Mouse (Mus musculus): ENCODE measurements at regions not wholly inside any gene's neighbourhood (a gene's known extent, or its start where the extent isn't known, plus 50 kb on each side); places are given as distances from the start of the nearest gene placed in this dataset.
"Not testable (repeated sequence)": the region's sequence is repeated elsewhere in the genome, so short reads cannot be mapped to it uniquely, and the experiment has no call there.

DNA sequence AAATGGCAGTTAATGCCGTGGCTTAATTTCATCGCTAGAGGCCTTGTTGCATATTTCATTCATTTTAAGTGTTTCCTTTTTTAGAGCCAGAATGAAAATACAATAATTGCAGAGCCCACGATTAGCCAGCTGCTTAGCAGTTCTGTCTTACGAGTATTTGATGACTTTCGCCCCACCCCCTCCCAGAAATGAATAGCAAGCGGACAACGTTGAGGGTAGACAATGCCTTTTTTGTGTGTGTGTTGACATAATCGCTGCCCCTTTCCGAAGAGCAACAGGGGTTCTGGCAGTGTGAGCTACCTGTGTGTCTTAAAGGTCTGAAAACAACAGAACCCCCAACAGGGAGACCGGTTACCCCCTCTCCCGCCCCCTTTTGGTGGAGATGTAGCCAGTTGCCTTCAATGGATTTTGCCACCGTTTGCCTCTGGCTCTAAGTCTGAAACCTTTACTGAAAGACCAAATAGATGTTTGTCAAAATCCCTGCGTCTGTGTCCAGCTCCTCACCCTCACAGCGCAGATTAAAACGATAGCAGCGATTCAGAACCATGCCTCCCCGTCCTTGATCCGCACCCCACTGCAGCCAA lies 242.6 kb upstream of the Gm6793 start:
- TF ChIP-seq USF1 (IDR thresholded peaks at IDR 0.05; ENCODE audit: low read depth) (no peak), CEBPB (IDR thresholded peaks at IDR 0.05; ENCODE audit: low read depth) (no peak), FOSL1 (IDR thresholded peaks at IDR 0.05; ENCODE audit: insufficient read depth, low read length, poor library complexity, severe bottlenecking) (no peak), CTCF (IDR thresholded peaks at IDR 0.05; ENCODE audit: control insufficient read depth, insufficient read depth, insufficient read length) (no peak), MYOD1 (IDR thresholded peaks at IDR 0.05; ENCODE audit: control insufficient read depth, insufficient read length, low read depth) (no peak), MAX (IDR thresholded peaks at IDR 0.05) (no peak), MYOG (IDR thresholded peaks at IDR 0.05; ENCODE audit: control insufficient read depth, extremely low read depth, insufficient read length) (no peak)
- no peaks in the 10 kb centered on the region for H3K79me2 ChIP-seq (ENCODE audit: control insufficient read depth, insufficient read depth)
- H3K4me3 ChIP-seq (ENCODE audit: insufficient read depth, poor library complexity, severe bottlenecking) = no peak overlapping the region
- H3K27me3 ChIP-seq (ENCODE audit: control insufficient read depth, insufficient read depth, insufficient read length) = no peaks in the 10 kb centered on the region
- no peak overlapping the region for H3ac ChIP-seq (ENCODE audit: control insufficient read depth, insufficient read length, low read depth)
- H3K36me3 ChIP-seq (ENCODE audit: control insufficient read depth, insufficient read depth) = no peaks in the 10 kb centered on the region
- H3K79me3 ChIP-seq (ENCODE audit: low read depth) = no peaks in the 10 kb centered on the region

DNA sequence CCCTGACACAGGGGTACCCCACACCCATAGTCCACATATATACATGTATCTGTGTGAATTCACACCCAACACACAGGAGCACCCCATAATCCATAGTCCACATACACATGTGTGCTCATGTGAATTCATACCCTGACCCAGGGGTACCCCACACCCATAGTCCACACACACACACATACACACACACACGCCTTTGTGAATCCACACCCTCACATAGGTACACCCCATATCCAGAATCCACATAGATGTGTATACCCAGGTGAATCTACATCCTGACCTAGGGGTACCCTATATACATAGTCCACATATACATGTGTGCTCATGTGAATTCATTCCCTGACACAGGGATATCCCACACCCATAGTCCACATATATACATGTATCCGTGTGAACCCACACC lies 231.8 kb upstream of the Gm6793 start:
- not testable (repeated sequence) for H3K79me3 ChIP-seq (ENCODE audit: low read depth); H3K27me3 ChIP-seq (ENCODE audit: control insufficient read depth, insufficient read depth, insufficient read length); H3K36me3 ChIP-seq (ENCODE audit: control insufficient read depth, insufficient read depth); H3K4me3 ChIP-seq (ENCODE audit: insufficient read depth, poor library complexity, severe bottlenecking); H3K79me2 ChIP-seq (ENCODE audit: control insufficient read depth, insufficient read depth); H3ac ChIP-seq (ENCODE audit: control insufficient read depth, insufficient read length, low read depth)

DNA sequence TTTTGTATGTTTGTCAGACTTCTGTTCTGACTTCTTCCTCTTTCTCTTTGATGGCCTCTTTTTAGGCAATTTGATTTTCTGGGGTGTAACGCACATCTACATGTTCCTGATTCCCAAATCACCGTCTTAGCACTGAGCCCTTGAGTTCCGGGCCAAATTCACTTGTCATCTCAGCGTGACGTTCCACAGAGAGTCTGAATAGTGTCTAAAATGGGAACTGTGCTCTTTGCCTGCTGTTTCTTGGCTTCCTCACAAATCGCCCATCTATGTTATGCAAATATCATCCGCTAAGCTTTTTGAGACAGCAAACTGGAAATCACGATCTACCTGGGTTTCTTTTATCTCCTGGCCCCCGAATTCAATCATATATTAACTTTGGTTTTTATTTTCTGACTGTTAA lies 223.8 kb upstream of the Gm6793 start:
- H3K27me3 ChIP-seq (ENCODE audit: control insufficient read depth, insufficient read depth, insufficient read length) = no peaks in the 10 kb centered on the region
- no peak overlapping the region for H3K4me3 ChIP-seq (ENCODE audit: insufficient read depth, poor library complexity, severe bottlenecking)
- no peaks in the 10 kb centered on the region for H3K79me2 ChIP-seq (ENCODE audit: control insufficient read depth, insufficient read depth)
- no peaks in the 10 kb centered on the region for H3K79me3 ChIP-seq (ENCODE audit: low read depth)
- no peaks in the 10 kb centered on the region for H3K36me3 ChIP-seq (ENCODE audit: control insufficient read depth, insufficient read depth)
- no peak for TF ChIP-seq USF1 (IDR thresholded peaks at IDR 0.05; ENCODE audit: low read depth)
- H3ac ChIP-seq (ENCODE audit: control insufficient read depth, insufficient read length, low read depth) = no peak overlapping the region

DNA sequence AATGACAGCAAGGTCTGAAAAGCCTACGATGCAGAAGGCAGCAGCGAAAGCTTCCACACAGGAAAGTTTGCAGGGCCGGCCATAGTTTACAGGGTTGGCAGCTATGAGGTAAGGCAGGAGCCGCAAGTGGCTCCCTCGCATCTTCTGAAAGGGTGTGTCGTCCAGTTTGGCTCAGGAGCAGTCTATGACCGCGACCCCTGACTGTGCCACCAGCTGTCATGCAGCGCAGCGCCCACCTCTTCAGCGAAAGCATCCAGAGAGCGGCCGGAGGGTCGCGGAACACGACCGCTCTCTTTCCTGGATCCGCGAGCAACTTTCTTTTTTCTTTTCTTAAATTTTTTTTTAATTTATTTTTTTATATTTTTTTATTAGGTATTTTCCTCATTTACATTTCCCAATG lies 221.9 kb upstream of the Gm6793 start:
- H3K79me2 ChIP-seq (ENCODE audit: control insufficient read depth, insufficient read depth); H3ac ChIP-seq (ENCODE audit: control insufficient read depth, insufficient read length, low read depth); H3K27me3 ChIP-seq (ENCODE audit: control insufficient read depth, insufficient read depth, insufficient read length); H3K79me3 ChIP-seq (ENCODE audit: low read depth); H3K36me3 ChIP-seq (ENCODE audit: control insufficient read depth, insufficient read depth): not testable (repeated sequence)
- H3K4me3 ChIP-seq (ENCODE audit: insufficient read depth, poor library complexity, severe bottlenecking) = peak overlapping the region; percentile 14

DNA sequence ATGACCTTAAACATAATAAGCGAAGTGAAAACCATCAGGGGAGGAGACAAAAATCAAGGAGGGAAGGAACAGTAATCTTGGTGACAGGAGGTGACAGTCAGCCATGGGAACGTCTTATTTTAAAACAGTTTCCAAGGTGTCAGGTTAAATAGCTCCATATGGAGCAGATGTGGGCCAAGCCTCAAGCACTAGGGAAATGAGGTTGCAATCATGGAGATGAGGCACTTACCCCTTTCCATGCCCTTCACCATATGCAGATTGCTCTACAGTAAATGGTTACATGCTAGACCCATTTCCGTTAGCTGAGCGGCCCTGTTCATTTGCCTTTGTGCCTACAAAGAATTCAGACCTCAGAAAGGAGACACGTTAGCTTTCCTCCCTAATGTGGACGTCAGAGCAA lies 204.8 kb upstream of the Gm6793 start:
- H3K36me3 ChIP-seq (ENCODE audit: control insufficient read depth, insufficient read depth) = no peaks in the 10 kb centered on the region
- H3ac ChIP-seq (ENCODE audit: control insufficient read depth, insufficient read length, low read depth) = no peak overlapping the region
- no peak overlapping the region for H3K4me3 ChIP-seq (ENCODE audit: insufficient read depth, poor library complexity, severe bottlenecking)
- H3K27me3 ChIP-seq (ENCODE audit: control insufficient read depth, insufficient read depth, insufficient read length) = no peaks in the 10 kb centered on the region
- H3K79me3 ChIP-seq (ENCODE audit: low read depth) = no peaks in the 10 kb centered on the region
- TF ChIP-seq USF1 (IDR thresholded peaks at IDR 0.05; ENCODE audit: low read depth) = no peak
- TF ChIP-seq CEBPB (IDR thresholded peaks at IDR 0.05; ENCODE audit: low read depth) = no peak
- TF ChIP-seq MYOG (IDR thresholded peaks at IDR 0.05; ENCODE audit: control insufficient read depth, extremely low read depth, insufficient read length) = no peak
- no peaks in the 10 kb centered on the region for H3K79me2 ChIP-seq (ENCODE audit: control insufficient read depth, insufficient read depth)

DNA sequence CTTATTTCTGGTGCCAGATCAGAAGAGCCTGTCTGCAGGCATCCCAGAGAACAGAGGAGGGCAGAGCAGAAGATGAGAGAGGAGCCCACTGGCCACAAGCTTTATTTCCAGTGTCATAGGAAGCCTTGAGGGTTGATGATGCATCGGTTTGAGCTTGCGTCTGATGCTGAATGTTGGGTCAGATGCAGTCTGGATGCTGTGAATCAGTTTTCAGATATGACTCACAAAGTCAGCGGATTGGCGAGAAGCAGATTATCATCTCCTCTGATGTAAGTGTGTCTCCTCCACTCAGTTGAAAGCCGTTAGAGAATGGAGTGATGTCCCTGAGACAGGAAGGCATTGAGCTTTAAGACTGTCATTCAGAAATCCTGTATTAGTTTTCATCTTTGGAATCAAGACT lies 197.3 kb upstream of the Gm6793 start:
- H3K79me2 ChIP-seq (ENCODE audit: control insufficient read depth, insufficient read depth) = no peaks in the 10 kb centered on the region
- H3K27me3 ChIP-seq (ENCODE audit: control insufficient read depth, insufficient read depth, insufficient read length) = no peaks in the 10 kb centered on the region
- H3K79me3 ChIP-seq (ENCODE audit: low read depth) = no peaks in the 10 kb centered on the region
- no peak for TF ChIP-seq CTCF (IDR thresholded peaks at IDR 0.05; ENCODE audit: control insufficient read depth, insufficient read depth, insufficient read length)
- no peak for TF ChIP-seq USF1 (IDR thresholded peaks at IDR 0.05; ENCODE audit: low read depth)
- TF ChIP-seq FOSL1 (IDR thresholded peaks at IDR 0.05; ENCODE audit: insufficient read depth, low read length, poor library complexity, severe bottlenecking) = no peak
- no peak for TF ChIP-seq MYOG (IDR thresholded peaks at IDR 0.05; ENCODE audit: control insufficient read depth, extremely low read depth, insufficient read length)
- TF ChIP-seq CEBPB (IDR thresholded peaks at IDR 0.05; ENCODE audit: low read depth) = no peak
- TF ChIP-seq MAX (IDR thresholded peaks at IDR 0.05) = no peak
- TF ChIP-seq MYOD1 (IDR thresholded peaks at IDR 0.05; ENCODE audit: control insufficient read depth, insufficient read length, low read depth) = no peak
- no peak overlapping the region for H3ac ChIP-seq (ENCODE audit: control insufficient read depth, insufficient read length, low read depth)
- no peak overlapping the region for H3K4me3 ChIP-seq (ENCODE audit: insufficient read depth, poor library complexity, severe bottlenecking)
- no peaks in the 10 kb centered on the region for H3K36me3 ChIP-seq (ENCODE audit: control insufficient read depth, insufficient read depth)

DNA sequence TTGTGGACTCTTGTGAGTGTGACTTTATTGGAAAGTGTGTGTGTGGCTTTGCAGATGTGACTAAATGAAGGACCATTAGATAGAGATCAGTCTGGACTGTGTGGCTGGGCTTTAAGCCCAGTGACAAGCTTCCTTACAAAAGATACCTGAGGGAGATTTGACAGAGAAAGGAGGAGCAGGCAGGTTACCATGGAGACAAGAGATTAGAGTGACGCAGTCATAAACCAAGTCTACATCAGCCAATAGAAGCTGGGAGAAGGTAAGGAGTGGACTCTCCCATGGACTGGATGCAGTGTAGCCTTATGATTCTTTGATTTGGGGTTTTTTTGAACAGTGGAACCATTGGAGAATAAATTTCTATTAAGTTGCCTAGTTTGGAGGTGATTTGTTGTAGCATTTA lies 181.6 kb upstream of the Gm6793 start:
- TF ChIP-seq FOSL1 (IDR thresholded peaks at IDR 0.05; ENCODE audit: insufficient read depth, low read length, poor library complexity, severe bottlenecking) (no peak), USF1 (IDR thresholded peaks at IDR 0.05; ENCODE audit: low read depth) (no peak)
- H3K36me3 ChIP-seq (ENCODE audit: control insufficient read depth, insufficient read depth) = no peaks in the 10 kb centered on the region
- no peaks in the 10 kb centered on the region for H3K79me2 ChIP-seq (ENCODE audit: control insufficient read depth, insufficient read depth)
- no peaks in the 10 kb centered on the region for H3K79me3 ChIP-seq (ENCODE audit: low read depth)
- H3K4me3 ChIP-seq (ENCODE audit: insufficient read depth, poor library complexity, severe bottlenecking) = no peak overlapping the region
- H3ac ChIP-seq (ENCODE audit: control insufficient read depth, insufficient read length, low read depth) = no peak overlapping the region
- no peaks in the 10 kb centered on the region for H3K27me3 ChIP-seq (ENCODE audit: control insufficient read depth, insufficient read depth, insufficient read length)
